Mouse (Mus musculus): ENCODE measurements around the gene Plekhg3. TPM values are rescaled to one million over a fixed set of nuclear protein-coding genes. Genes with fewer than 3 reads are reported as not detected.

The Plekhg3 gene
- total RNA-seq, 2 experiments from 2014 or later: 11.1 to 13.7 TPM

GRCm38 (mm10) chr12:76548082-76548423 is 17.4 kb downstream of the Plekhg3 start:
- ATAC-seq (replicated peaks; ENCODE audit: poor library complexity): peak; percentile 21

GRCm38 (mm10) chr12:76549203-76549602 is 18.5 kb downstream of the Plekhg3 start:
- no peak for ATAC-seq (replicated peaks; ENCODE audit: poor library complexity)

DNA sequence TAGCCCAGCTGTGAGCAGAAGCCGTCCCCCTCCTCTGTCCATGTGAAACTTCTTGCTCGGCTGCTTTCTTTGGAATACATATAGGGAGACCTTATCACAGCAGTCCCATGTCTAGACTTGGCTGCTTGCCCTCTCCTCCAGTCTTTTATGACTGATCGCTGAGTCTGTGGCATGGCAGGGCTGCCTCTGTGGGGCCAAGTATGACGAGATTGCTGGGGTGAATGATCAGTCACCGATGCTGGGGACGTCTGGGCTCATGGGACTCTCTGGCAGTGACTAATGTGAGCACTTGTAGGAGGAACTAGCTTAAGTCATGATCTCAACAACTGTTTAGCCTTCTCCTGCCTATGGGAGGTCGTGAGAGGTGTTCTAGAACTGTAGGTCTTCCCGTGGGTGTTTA is 21.6 kb downstream of the Plekhg3 start:
- ATAC-seq (replicated peaks; ENCODE audit: poor library complexity): peak; percentile 19

- ATAC-seq (replicated peaks; ENCODE audit: poor library complexity): peak; percentile 71
Observed at GRCm38 (mm10) chr12:76552958-76553357, 22.3 kb downstream of the Plekhg3 start.

GRCm38 (mm10) chr12:76553917-76554316 is 23.2 kb downstream of the Plekhg3 start:
- no peak for ATAC-seq (replicated peaks; ENCODE audit: poor library complexity)

- no peak for ATAC-seq (replicated peaks; ENCODE audit: poor library complexity)
Observed at GRCm38 (mm10) chr12:76554392-76554791, 23.7 kb downstream of the Plekhg3 start.

DNA sequence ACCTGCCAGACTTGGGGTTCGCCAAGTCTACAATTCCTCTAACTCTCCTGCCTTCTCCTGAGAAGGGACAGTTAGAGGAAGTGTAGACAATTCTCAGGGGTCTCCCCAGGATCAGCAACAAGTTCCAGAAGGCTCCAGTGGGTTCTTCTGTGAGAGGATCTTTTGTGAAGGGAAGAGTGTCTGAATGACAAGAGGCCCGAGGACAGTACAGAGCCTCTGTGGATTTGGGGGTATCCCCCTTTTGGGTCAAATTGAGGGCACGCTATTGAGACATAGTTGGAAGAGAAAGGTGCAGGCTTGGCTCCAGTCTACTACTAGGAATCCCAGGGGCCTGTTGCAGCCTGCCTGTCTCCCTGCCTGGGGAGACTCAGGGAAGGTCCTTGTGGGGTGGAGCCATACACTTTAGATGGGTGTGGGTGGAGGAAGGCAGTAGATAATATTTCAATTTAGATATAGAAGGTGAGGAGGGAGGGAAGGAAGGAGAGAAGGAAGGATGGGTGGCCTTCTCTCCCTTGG is 24.2 kb downstream of the Plekhg3 start:
- ATAC-seq (replicated peaks; ENCODE audit: poor library complexity): no peak

GRCm38 (mm10) chr12:76556187-76556586 is 25.5 kb downstream of the Plekhg3 start:
- no peak for ATAC-seq (replicated peaks; ENCODE audit: poor library complexity)

GRCm38 (mm10) chr12:76556745-76557389 is 26.2 kb downstream of the Plekhg3 start:
- no peak for ATAC-seq (replicated peaks; ENCODE audit: poor library complexity)

- no peak for ATAC-seq (replicated peaks; ENCODE audit: poor library complexity)
Observed at GRCm38 (mm10) chr12:76558206-76558605, 27.5 kb downstream of the Plekhg3 start.

GRCm38 (mm10) chr12:76562196-76562595 is 31.5 kb downstream of the Plekhg3 start:
- ATAC-seq (replicated peaks; ENCODE audit: poor library complexity): no peak

DNA sequence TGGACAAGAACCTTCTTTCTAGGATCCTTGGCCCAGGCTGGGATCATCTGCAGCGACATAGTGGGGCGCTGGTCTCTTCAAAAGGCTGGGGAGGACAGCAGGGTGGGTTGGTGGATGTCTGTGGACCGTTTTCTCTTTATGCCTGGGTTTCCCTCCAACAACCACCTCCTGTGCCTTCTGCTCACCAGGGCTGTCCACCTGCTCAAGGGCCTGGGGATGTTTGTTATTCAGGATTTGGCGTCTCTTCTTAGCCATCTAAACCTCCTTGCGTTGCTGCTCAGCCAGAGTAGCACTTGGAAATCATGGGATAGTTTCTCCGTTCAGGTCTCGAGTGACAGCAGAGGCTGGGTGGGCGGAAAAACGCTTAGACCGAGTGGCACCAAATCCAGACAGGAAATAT is 35.6 kb downstream of the Plekhg3 start:
- ATAC-seq (replicated peaks; ENCODE audit: poor library complexity): no peak

- ATAC-seq (replicated peaks; ENCODE audit: poor library complexity): no peak
Observed at GRCm38 (mm10) chr12:76570221-76570940, 39.7 kb downstream of the Plekhg3 start.

GRCm38 (mm10) chr12:76571266-76571665 is 40.6 kb downstream of the Plekhg3 start:
- ATAC-seq (replicated peaks; ENCODE audit: poor library complexity): no peak

DNA sequence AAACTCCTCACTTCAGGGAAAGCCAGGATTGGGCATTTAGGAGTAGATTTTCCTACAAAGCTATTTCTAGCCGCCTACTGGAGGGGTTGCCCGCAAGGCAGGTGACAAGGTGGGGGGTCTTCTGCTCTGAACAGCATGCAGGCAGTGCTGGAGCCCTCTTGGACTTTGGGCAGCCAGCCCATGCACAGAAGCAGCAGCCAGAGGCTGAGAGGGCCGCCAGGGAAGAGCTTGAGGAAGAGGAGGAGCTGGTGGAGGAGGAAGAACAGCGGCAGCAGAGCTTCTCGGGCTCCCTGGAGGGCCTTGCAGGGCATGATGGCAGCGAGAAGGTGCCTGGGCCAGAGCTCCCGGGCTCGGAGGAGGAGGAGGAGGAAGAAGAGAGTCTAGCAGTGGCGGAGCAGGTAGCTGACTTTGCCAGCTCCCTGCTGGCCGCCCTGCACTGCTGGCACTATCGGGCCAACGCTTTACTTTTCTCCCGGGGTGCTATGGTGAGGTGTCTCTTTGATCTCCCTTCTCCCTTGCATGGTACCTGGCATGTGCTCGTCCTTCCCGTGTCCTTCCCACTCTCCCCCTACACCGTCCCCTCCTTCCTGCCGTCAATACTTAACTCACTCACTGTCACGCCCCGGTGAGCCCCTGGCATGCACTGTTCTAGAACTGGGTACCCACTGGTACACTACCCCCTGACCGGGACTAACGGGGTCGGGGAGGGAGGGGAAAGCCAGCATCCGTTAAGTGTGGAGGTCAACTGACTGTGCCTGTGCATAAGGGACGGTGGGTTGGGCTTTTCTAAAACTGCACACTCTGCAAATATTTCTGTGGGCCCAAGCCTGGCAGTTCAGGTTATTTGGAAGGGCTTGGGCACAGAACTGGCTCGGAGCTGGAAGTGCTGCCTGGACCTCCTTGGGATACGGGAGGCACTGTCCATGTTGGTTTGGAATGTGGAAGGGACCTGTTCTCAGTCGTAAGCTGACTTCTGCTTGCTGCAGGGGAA is 41.9 kb downstream of the Plekhg3 start:
- no peak for ATAC-seq (replicated peaks; ENCODE audit: poor library complexity)

GRCm38 (mm10) chr12:76573381-76573780 is 42.7 kb downstream of the Plekhg3 start:
- no peak for ATAC-seq (replicated peaks; ENCODE audit: poor library complexity)

DNA sequence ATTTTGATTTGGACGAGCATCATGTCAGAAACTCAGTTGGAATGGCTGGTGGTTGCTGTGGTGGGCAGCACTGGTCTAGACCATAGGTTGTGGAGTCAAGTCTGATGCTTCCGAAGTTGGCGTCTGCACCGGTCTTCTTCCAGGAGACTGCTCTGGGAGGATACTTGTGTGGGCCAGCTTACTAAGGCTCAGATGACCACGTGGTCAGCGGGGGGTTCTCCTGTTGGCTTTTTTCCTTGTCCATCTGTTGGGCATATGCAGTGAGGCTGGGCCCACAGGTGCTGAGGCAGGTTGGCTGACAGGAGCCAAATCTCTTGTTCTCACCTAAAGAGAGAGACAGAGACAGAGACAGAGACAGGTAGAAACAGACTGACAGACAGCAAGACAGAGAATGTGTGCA is 44.1 kb downstream of the Plekhg3 start:
- ATAC-seq (replicated peaks; ENCODE audit: poor library complexity): no peak

- ATAC-seq (replicated peaks; ENCODE audit: poor library complexity): peak; percentile 70
Observed at GRCm38 (mm10) chr12:76576061-76576460, 45.4 kb downstream of the Plekhg3 start.

DNA sequence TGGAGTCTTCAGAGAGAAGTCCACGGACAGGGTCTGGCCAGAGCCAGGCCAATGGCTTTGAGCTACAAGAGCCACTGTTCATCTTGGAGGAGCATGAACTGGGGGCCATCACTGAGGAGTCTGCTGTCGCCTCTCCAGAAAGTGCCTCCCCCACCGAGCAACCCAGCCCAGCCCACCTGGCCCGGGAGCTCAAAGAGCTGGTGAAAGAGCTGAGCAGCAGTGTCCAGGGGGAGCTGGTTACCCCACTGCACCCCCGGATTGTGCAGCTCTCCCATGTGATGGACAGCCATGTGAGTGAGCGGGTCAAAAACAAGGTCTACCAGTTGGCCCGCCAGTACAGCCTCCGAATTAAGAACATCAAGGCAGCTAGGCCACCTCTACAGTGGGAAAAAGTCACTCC is 46.1 kb downstream of the Plekhg3 start:
- ATAC-seq (replicated peaks; ENCODE audit: poor library complexity): no peak

DNA sequence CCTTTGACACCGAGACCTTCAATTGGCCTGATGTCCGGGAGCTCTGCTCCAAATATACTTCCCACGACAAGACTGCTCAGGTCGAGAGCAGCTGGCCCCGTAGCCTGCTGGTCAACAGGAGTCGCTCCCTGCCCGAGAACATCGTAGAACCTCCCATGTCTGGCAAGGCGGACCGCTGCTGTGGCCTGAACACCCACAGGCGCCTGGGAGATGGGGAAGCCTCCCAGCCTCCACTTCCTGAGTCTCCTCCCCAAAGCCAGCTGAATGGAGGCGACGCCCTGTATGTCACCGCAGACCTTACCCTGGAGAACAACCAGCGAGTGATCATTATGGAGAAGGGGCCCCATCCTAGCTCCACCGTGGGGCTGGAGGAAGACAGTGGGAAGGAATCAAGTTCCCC is 47.2 kb downstream of the Plekhg3 start:
- no peak for ATAC-seq (replicated peaks; ENCODE audit: poor library complexity)

GRCm38 (mm10) chr12:76578465-76578864 is 47.8 kb downstream of the Plekhg3 start:
- ATAC-seq (replicated peaks; ENCODE audit: poor library complexity): no peak
